Mouse (Mus musculus): ENCODE results near the gene Hoxa11. TPM values are rescaled to one million over a fixed set of nuclear protein-coding genes. Genes with fewer than 3 reads are reported as not detected.

The Hoxa11 gene
- polyA plus RNA-seq, 1 experiment, result 0.04 TPM

GRCm38 (mm10) chr6:52248638-52249414 is 3.2 kb upstream of the Hoxa11 start:
- DNase-seq (ENCODE audit: extremely low spot score in 1 of 2, low spot score in 1 of 2), result no peak

GRCm38 (mm10) chr6:52247766-52248637 is 2.4 kb upstream of the Hoxa11 start:
- no peak for DNase-seq (ENCODE audit: extremely low spot score in 1 of 2, low spot score in 1 of 2)

- DNase-seq (ENCODE audit: extremely low spot score in 1 of 2, low spot score in 1 of 2), result no peak
These were observed 1.3 kb upstream of the Hoxa11 start for GRCm38 (mm10) chr6:52246916-52247315.

- no peak for DNase-seq (ENCODE audit: extremely low spot score in 1 of 2, low spot score in 1 of 2)
These were observed 793 bp upstream of the Hoxa11 start for GRCm38 (mm10) chr6:52246403-52246803.

- no peak for DNase-seq (ENCODE audit: extremely low spot score in 1 of 2, low spot score in 1 of 2)
These were observed 412 bp downstream of the Hoxa11 start for GRCm38 (mm10) chr6:52245040-52245756.

- no peak for DNase-seq (ENCODE audit: extremely low spot score in 1 of 2, low spot score in 1 of 2)
These were observed 1.1 kb downstream of the Hoxa11 start for GRCm38 (mm10) chr6:52244471-52245039.

- DNase-seq (ENCODE audit: extremely low spot score in 1 of 2, low spot score in 1 of 2), result no peak
These were observed 1.9 kb downstream of the Hoxa11 start for GRCm38 (mm10) chr6:52243681-52244121.

GRCm38 (mm10) chr6:52242801-52243332 is 2.7 kb downstream of the Hoxa11 start:
- DNase-seq (ENCODE audit: extremely low spot score in 1 of 2, low spot score in 1 of 2), result no peak

- no peak for DNase-seq (ENCODE audit: extremely low spot score in 1 of 2, low spot score in 1 of 2)
These were observed 4.5 kb downstream of the Hoxa11 start for GRCm38 (mm10) chr6:52241001-52241621.

GRCm38 (mm10) chr6:52240389-52241000 is 5.1 kb downstream of the Hoxa11 start, which contains the start of gene Hoxa10:
Hoxa10 (minus strand) TSS chr6:52240854.
- DNase-seq (ENCODE audit: extremely low spot score in 1 of 2, low spot score in 1 of 2), result no peak

- no peak for DNase-seq (ENCODE audit: extremely low spot score in 1 of 2, low spot score in 1 of 2)
These were observed 5.8 kb downstream of the Hoxa11 start for GRCm38 (mm10) chr6:52239625-52240388.

GRCm38 (mm10) chr6:52238976-52239375 is 6.6 kb downstream of the Hoxa11 start:
- no peak for DNase-seq (ENCODE audit: extremely low spot score in 1 of 2, low spot score in 1 of 2)

- DNase-seq (ENCODE audit: extremely low spot score in 1 of 2, low spot score in 1 of 2), result no peak
These were observed 7.5 kb downstream of the Hoxa11 start for GRCm38 (mm10) chr6:52238155-52238545.

GRCm38 (mm10) chr6:52237346-52238154 is 8.1 kb downstream of the Hoxa11 start:
- DNase-seq (ENCODE audit: extremely low spot score in 1 of 2, low spot score in 1 of 2), result no peak

GRCm38 (mm10) chr6:52236806-52237205 is 8.8 kb downstream of the Hoxa11 start:
- DNase-seq (ENCODE audit: extremely low spot score in 1 of 2, low spot score in 1 of 2), result no peak

GRCm38 (mm10) chr6:52235866-52236265 is 9.7 kb downstream of the Hoxa11 start:
- no peak for DNase-seq (ENCODE audit: extremely low spot score in 1 of 2, low spot score in 1 of 2)

- no peak for DNase-seq (ENCODE audit: extremely low spot score in 1 of 2, low spot score in 1 of 2)
These were observed 10.3 kb downstream of the Hoxa11 start for GRCm38 (mm10) chr6:52235267-52235666.

Measured in frontal cortex, adult 2 months (tissue).